Mouse (Mus musculus): Measurements from ENCODE around the gene Vti1a.

The Vti1a gene

GRCm38 (mm10) chr19:55456325-55457091 is 140.4 kb downstream of the Vti1a start:
- DNase-seq (ENCODE audit: low read depth in 1 of 2, low spot score in 2 of 2), result no peak

- DNase-seq (ENCODE audit: low read depth in 1 of 2, low spot score in 2 of 2), result no peak
Measured at GRCm38 (mm10) chr19:55461963-55462362, 145.9 kb downstream of the Vti1a start.

DNA sequence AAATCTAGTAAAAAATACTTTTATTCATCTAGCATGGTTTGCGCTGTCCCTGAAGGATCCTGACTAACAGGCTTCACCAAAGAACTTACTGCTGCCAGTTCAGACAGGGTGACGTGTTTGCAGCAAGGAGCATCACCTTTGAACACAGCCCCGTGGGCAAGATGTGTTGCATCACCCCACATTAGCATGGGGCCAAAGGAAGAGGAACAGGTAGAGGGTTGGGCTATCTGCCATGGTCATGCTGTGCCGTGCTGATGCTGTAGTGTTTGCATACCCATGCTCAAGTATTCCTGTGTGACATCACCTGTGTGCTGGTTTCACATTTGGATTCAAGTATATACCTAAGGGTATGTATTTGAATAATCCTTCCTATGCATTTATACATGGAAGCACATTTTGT is 147.6 kb downstream of the Vti1a start:
- DNase-seq (ENCODE audit: low read depth in 1 of 2, low spot score in 2 of 2), result no peak

DNA sequence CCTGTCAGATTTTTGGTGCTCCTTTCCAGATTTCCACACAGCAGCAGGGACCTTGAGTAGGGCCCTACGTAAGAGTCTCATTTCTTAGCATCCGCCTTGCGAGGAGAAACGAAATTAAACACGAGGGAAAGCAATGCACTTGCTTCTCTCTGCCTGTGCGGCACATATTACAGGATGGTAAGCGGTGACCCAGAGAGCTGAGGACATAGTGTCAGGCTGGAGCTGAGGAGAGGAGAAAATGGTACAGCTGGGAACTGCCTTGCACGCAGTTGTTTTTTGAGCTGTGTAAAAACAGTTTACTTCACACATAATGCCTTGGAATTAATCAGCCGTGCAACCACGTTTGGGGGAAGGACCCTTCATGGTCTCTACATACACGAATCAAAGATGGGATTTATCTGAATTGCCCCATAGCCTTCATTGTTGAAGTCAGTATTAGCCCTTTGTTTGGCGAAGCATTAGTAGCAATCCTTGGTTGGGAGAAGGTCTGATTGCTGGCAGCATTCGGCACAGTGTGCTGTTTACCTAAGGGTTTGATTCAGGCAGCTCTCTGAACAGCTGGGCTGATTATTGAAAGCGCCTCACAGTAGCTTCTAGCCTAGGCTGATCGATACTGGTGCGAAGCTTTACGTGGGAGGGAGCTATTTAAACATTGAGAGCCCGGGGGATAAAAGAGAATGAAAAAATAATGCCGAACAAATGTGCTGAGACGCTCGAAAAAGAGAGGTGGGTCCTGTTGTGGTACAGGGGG is 153.4 kb downstream of the Vti1a start:
- no peak for DNase-seq (ENCODE audit: low read depth in 1 of 2, low spot score in 2 of 2)

DNA sequence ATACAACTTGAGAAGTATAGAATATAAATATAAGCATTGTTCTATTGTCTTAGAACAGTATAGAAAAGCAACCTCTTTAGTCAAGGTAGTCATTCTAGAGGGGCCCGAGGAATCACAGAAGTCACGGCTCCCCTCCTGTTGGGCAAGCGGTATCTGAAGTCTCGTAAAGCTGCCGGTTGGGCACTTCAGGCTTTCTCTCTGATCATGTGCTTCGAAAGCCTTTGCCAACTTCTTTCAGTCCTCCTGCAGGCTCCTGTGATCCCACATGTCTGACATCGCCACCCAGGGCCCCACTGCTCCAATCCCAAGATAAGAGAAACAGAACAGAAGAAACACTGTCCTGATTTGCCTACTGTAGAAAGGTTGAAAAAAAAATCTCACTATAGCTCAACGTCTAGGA is 156.5 kb downstream of the Vti1a start:
- no peak for DNase-seq (ENCODE audit: low read depth in 1 of 2, low spot score in 2 of 2)

DNA sequence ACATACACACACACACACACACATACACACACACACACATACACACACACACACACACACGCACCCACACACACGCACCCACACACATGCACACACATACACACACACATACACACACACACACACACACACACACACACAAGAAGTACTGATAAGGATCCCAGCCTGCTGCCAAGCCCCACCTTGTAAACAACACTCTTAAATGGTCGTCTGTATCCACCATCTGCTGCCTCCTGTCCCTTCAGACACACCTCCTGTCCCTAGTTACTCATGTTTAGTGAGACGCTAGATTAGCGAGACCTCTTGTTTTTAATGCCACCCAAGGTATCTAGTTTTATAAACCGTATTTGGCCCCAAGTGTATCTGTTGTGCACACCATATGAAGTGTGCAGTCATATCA is 158.1 kb downstream of the Vti1a start:
- no peak for DNase-seq (ENCODE audit: low read depth in 1 of 2, low spot score in 2 of 2)

DNA sequence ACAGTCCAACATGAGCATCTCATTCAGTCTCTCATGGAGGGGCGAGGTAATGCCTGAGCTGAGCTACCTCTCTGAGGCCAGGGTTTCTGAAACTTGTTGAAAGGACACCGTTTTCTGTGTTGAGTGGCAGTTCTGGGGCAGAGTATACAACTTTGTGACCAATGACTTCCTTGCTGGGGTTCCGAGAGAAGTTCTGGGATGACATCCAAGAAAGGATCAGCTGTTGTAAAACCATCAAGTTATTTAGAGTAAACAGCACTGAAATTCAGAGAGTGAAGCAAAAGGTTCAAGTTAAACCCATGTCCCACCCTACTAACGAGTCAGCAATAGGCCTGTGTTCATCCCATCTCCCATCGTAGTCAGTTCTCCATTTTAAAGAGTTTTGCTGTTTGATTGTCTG is 164.4 kb downstream of the Vti1a start:
- DNase-seq (ENCODE audit: low read depth in 1 of 2, low spot score in 2 of 2), result no peak

- no peak for DNase-seq (ENCODE audit: low read depth in 1 of 2, low spot score in 2 of 2)
Measured at GRCm38 (mm10) chr19:55481308-55481707, 165.2 kb downstream of the Vti1a start.

GRCm38 (mm10) chr19:55483526-55483925 is 167.4 kb downstream of the Vti1a start:
- no peak for DNase-seq (ENCODE audit: low read depth in 1 of 2, low spot score in 2 of 2)

DNA sequence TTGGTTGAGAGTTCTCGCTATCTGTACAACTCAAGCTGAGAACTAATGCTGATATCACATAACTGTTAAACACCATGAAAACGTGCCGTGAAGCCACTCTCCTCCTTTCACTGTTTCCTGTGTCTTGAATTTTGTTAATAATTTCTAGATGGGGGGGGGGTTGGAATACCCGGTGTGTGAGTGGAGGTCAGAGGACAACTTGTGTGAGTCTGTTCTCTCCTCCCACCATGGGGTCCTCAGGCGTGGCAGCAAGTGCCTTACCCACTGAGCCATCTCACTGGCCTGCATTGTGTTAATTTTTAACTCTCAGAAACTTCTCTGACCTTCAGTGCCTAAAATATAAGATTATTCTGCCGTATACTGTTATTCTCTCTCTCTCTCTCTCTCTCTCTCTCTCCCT is 168.5 kb downstream of the Vti1a start:
- no peak for DNase-seq (ENCODE audit: low read depth in 1 of 2, low spot score in 2 of 2)

GRCm38 (mm10) chr19:55486473-55486872 is 170.4 kb downstream of the Vti1a start:
- no peak for DNase-seq (ENCODE audit: low read depth in 1 of 2, low spot score in 2 of 2)

DNA sequence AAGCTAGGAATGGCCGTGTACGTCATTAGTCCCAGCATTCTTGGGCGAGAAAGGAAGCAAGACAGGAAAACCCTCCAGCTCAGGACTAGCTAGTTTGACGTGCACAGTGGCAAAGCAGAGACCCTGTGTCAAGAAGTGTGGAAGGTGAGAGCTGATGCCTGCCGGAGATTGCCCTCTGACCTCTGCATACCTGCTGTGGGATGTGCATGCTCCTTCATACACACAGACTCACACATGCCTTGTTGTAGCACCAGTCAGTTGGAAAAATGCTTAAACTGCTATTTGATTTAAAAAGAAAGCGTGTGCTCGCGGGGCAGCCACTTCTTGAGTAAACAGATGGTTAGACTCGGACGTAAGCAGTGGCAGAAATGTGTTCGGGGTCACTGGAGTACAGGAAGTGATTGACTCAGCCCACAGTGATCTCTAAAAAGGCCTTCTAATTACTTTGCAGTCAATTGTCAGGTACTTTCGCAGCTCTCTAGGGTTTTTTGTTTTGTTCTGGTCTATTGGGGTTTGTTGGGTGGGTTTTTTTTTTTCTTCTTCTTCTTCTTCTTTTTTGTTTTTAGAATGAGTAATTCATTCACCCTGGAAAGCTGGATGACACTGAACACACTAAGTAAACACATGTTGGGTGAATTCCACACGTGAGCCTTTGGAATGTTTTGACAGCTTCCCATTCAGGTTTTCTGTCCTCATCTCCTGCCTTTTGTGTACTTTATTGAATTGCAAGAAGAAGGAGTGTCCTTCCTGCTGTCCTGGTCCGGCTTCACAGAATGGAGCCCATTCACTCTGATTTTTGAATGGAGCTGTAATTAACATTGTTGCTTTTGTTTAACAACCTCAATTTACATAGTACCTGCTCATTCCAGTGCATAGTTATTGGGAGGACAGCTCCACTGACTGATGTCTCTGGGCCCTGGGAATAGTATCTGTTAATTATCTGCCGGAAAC is 175.3 kb downstream of the Vti1a start:
- DNase-seq (ENCODE audit: low read depth in 1 of 2, low spot score in 2 of 2), result no peak

GRCm38 (mm10) chr19:55496333-55496732 is 180.2 kb downstream of the Vti1a start:
- DNase-seq (ENCODE audit: low read depth in 1 of 2, low spot score in 2 of 2), result no peak

DNA sequence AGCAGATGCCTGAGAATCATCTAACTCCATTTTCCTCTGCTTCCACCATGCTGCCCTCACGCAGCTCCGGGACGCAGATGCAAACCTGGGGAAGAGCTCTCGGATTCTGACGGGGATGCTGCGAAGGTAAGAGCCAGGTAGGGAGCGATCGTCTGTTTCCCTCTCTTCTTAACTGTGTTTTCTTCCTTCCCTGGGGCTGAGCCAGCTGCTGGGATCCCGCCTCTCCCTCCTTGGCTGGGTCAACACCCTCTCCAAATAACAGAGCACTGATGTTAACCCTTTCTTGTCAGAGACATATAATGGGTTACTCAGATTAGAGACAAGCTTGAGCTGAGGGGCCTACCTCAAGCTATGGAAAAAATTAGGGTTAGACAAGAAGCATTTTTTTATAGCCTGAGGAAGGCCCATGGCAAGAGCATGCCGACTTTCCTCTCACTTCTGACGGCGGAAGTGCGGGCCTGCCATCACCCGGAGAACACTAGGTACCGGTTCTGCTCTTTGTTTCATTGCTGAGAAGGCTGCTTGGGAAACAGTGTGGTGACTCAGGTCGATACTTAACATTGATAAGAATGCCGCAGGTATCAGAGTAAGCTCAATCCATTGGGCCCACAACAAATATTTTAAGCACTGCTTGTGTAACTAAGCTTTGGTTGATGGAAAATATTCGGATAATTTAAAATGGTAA is 183.2 kb downstream of the Vti1a start:
- no peak for DNase-seq (ENCODE audit: low read depth in 1 of 2, low spot score in 2 of 2)

DNA sequence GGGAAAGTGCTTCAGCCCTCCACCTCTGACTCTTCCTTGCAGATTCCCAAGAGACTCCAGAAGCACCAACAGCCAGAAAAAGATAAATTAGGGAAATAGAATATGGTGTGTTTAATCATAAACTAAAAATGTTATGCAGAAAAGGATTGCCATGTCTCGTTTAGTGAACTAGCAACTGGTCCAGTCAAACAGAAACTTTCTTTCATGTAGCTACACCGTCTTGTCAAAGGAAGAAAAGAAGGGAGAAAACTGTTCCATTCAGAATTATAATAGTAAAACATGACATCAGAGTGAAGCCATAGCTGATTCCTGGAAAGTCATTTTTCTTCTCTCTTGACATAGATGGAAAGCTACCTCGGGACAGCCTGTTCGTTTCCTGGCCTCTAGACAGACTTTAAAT is 185.9 kb downstream of the Vti1a start:
- no peak for DNase-seq (ENCODE audit: low read depth in 1 of 2, low spot score in 2 of 2)

- no peak for DNase-seq (ENCODE audit: low read depth in 1 of 2, low spot score in 2 of 2)
Measured at GRCm38 (mm10) chr19:55503771-55504170, 187.7 kb downstream of the Vti1a start.

DNA sequence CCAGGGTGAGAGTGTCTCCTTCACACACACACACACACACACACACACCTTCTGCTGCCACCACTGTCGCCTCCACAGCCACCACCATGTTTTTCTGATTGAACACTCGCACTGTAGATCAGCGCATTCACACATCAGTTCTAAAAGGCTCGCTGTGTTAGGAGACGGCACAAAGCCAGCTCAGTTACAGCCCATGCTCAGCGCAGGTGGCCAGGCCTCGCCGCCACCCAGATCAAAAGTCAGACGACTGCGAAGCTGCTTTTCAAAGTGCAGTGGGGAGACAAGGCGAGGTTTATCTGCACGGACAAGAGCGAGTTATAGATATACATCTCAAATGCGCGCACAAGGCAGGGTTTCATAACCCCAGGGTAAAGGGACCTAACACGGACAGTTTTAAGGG is 191.7 kb downstream of the Vti1a start:
- no peak for DNase-seq (ENCODE audit: low read depth in 1 of 2, low spot score in 2 of 2)

GRCm38 (mm10) chr19:55508239-55508638 is 192.1 kb downstream of the Vti1a start:
- DNase-seq (ENCODE audit: low read depth in 1 of 2, low spot score in 2 of 2), result no peak

DNA sequence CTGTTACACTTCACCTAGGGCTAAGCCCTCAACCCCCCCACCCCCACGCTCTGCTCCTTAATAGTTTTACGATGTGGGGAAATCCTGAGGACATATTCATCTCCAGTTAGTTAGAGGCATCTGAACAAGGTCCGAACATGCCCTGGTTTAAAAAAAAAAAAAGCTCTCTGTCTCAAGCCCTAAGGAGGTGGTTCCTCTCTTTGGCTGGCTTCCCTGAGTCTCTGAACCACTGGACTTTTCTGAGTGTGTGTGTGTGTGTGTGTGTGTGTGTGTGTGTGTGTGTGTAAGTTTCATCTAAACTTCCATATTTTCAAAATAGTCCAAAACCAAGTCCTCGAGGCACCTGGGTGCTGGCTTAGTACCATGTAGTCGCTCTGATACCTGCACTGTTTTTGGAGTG is 192.9 kb downstream of the Vti1a start:
- DNase-seq (ENCODE audit: low read depth in 1 of 2, low spot score in 2 of 2), result no peak

DNA sequence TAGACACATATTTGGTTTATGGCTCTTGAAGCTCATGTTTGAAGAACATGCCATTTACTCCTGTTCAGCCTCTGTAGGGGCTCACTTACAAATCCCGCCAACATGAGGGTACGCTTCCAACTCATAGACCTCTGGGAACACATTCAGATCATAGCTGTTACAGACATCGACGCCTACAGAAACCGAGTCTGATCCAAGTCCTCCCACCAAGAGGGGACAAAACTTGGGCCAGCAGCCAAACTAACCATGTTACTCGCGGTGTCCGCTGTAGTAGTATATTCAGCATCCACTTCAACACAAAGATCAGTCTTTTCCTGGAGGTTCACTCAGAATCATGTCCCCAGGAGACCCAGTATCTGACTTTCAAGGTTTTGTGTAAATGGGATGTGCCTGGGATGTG is 193.5 kb downstream of the Vti1a start:
- no peak for DNase-seq (ENCODE audit: low read depth in 1 of 2, low spot score in 2 of 2)

DNA sequence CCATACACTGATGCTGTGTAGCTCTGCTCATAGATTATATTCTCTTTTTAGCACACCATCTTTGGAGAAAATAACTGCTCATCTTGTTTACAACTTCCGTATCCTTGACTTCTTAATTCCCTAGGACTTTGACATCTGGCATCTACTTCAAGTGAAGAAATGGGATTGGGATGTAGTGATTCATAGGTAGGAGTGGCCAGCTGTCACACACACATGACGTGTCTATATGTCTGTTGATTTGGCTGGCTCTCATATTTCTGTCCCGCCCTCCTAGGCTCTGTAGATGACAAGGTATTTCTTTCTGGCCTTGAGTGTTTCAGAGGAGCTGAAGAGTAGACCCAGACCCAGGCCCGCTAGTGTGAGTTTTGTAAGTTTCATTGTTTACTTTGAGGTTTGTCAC is 197.8 kb downstream of the Vti1a start:
- DNase-seq (ENCODE audit: low read depth in 1 of 2, low spot score in 2 of 2), result no peak

All from monocyte, adult 2 months (primary cell).